36 mouse cellular contexts compared by ENCODE assay signal in the genomic region with DNA sequence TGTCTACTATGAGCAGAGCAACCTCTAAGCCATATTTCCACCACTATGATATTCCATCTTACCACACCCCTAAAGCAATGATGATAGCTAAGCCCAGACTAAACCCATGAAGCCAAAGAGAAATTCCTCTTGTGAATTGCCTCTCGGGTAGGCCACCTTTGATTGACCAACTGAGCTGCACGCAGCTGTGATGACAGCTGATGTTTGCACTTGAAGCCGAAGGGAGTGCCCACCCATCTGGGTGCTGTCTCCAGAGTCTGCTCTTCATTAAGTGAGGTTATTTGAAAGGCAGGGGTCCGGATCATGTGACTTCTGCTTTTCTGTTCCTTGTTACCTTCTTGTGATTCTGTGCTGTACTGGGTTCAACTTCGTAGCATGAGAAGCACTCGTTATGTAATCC. TPM values are rescaled to one million over a fixed set of nuclear protein-coding genes. Genes with fewer than 3 reads are reported as not detected.
"Had no signal": no experiment of that assay in that cellular context is flagged by ENCODE, and none has a peak within 500 bp of the region (broad histone marks: within the 10 kb centered on the region; RNA-seq: fewer than 3 reads in every experiment).

No protein-coding gene starts in this region.

- H3K4me3 ChIP-seq: limb, embryonic 10.5 days; limb, embryonic 12.5 days; limb, embryonic 13.5 days; limb, embryonic 15.5 days; liver, embryonic 12.5 days; liver, embryonic 13.5 days; liver, embryonic 15.5 days; lung, embryonic 15.5 days; megakaryocyte, embryonic 14.5 days; midbrain, embryonic 10.5 days; midbrain, embryonic 12.5 days; midbrain, embryonic 13.5 days; midbrain, embryonic 15.5 days; neural tube, embryonic 12.5 days had no signal

- ATAC-seq: liver, embryonic 12.5 days; liver, postnatal 0 days; lung, postnatal 0 days; midbrain, embryonic 13.5 days; midbrain, embryonic 15.5 days; midbrain, embryonic 16.5 days had no signal

- H3K27ac ChIP-seq: limb, embryonic 10.5 days; limb, embryonic 12.5 days; limb, embryonic 13.5 days; limb, embryonic 15.5 days; liver, embryonic 12.5 days; liver, embryonic 13.5 days; liver, embryonic 14.5 days; liver, embryonic 15.5 days; lung, embryonic 15.5 days; macrophage; midbrain, embryonic 10.5 days; midbrain, embryonic 12.5 days; midbrain, embryonic 13.5 days; midbrain, embryonic 15.5 days; neural tube, embryonic 12.5 days had no signal

- H3K36me3 ChIP-seq: limb, embryonic 10.5 days; limb, embryonic 12.5 days; limb, embryonic 13.5 days; limb, embryonic 15.5 days; liver, embryonic 12.5 days; lung, embryonic 15.5 days; midbrain, embryonic 10.5 days; midbrain, embryonic 12.5 days; midbrain, embryonic 13.5 days; midbrain, embryonic 15.5 days; neural tube, embryonic 12.5 days had no signal

- H3K4me1 ChIP-seq: limb, embryonic 10.5 days; limb, embryonic 15.5 days; liver, embryonic 12.5 days; liver, embryonic 13.5 days; liver, embryonic 15.5 days; lung, embryonic 15.5 days; megakaryocyte, embryonic 14.5 days had no signal

- H3K9me3 ChIP-seq: limb, embryonic 10.5 days; limb, embryonic 12.5 days; limb, embryonic 13.5 days; limb, embryonic 15.5 days; liver, embryonic 12.5 days; liver, embryonic 13.5 days; liver, embryonic 15.5 days; lung, embryonic 15.5 days; midbrain, embryonic 10.5 days; midbrain, embryonic 12.5 days; midbrain, embryonic 13.5 days; midbrain, embryonic 15.5 days; neural tube, embryonic 12.5 days had no signal

- H3K9ac ChIP-seq: limb, embryonic 12.5 days; limb, embryonic 13.5 days; limb, embryonic 15.5 days; liver, embryonic 12.5 days; liver, embryonic 13.5 days; liver, embryonic 14.5 days; liver, embryonic 15.5 days; liver, postnatal 0 days; lung, embryonic 14.5 days; lung, embryonic 15.5 days; midbrain, embryonic 12.5 days; midbrain, embryonic 13.5 days; midbrain, embryonic 15.5 days; neural tube, embryonic 12.5 days had no signal

- H3K27me3 ChIP-seq: limb, embryonic 12.5 days; limb, embryonic 15.5 days; liver, embryonic 12.5 days; liver, embryonic 13.5 days; liver, embryonic 15.5 days; lung, embryonic 15.5 days; megakaryocyte, embryonic 14.5 days; midbrain, embryonic 12.5 days; midbrain, embryonic 13.5 days; midbrain, embryonic 15.5 days; neural tube, embryonic 12.5 days had no signal

- H3K4me2 ChIP-seq: limb, embryonic 12.5 days; limb, embryonic 13.5 days; limb, embryonic 15.5 days; liver, embryonic 11.5 days; liver, embryonic 12.5 days; liver, embryonic 13.5 days; liver, embryonic 15.5 days; lung, embryonic 14.5 days; lung, embryonic 15.5 days; midbrain, embryonic 11.5 days; midbrain, embryonic 12.5 days; midbrain, embryonic 13.5 days; midbrain, embryonic 15.5 days; neural tube, embryonic 12.5 days had no signal

- DNase-seq: left cerebral cortex, postnatal 4 days; liver; liver, embryonic 13.5 days; liver, postnatal 0 days; lung, adult 18-20 months; lung, adult 2 months; lung, embryonic 14.5 days; lung, postnatal 10 days; lung, postnatal 14 days; lung, postnatal 36 days; lung, postnatal 4 days; midbrain, embryonic 14.5 days had no signal

RNA-seq across cellular contexts. Expression of a gene that starts 10.7 kb away (rescaled TPM):
- polyA plus RNA-seq: limb, embryonic 10.5 days; limb, embryonic 11.5 days; limb, embryonic 12.5 days; limb, embryonic 13.5 days; limb, embryonic 14.5 days; limb, embryonic 15.5 days; lung, embryonic 14.5 days; lung, embryonic 16.5 days; lung, postnatal 0 days; macrophage; midbrain, embryonic 12.5 days; midbrain, embryonic 14.5 days; neural tube, embryonic 11.5 days had no signal

RNA-seq across cellular contexts. Expression of a gene that starts 49.0 kb away (rescaled TPM):
- polyA plus RNA-seq: liver, adult 2 months; macrophage had no signal
